Mouse (Mus musculus) hindbrain, postnatal 0 days (tissue): ENCODE data around the gene Ccdc22. TPM values are rescaled to one million over a fixed set of nuclear protein-coding genes. Genes with fewer than 3 reads are reported as not detected.

Experiments used
- ATAC-seq: fragments of 200-750 bp; cut with Nextera tagmentation; 2 replicates; pipeline ENCODE4 v1.8.0; 2017; ENCODE audit warnings: mild to moderate bottlenecking, moderate TSS enrichment, moderate library complexity
- DNase-seq: peaks from one replicate; pipeline ENCODE4 v3.0.0-alpha.2; 2015; ENCODE audit warnings: low spot score
- H3K27ac ChIP-seq: fragments of 300-500 bp; sonication (generic); 2 replicates; pipeline ENCODE4 v1.5.1; 2014; ENCODE audit warnings: mild to moderate bottlenecking
- H3K27me3 ChIP-seq: fragments of 300-500 bp; sonication (generic); 2 replicates; pipeline ENCODE4 v1.6.1; 2014; ENCODE audit warnings: low read length, mixed read lengths; ENCODE audit not compliant: insufficient read depth
- H3K36me3 ChIP-seq: fragments of 300-500 bp; sonication (generic); 2 replicates; pipeline ENCODE4 v1.6.1; 2014; ENCODE audit warnings: low read length, mixed read lengths; ENCODE audit not compliant: insufficient read depth
- H3K4me1 ChIP-seq: fragments of 300-500 bp; sonication (generic); 2 replicates; pipeline ENCODE4 v1.6.1; 2014; ENCODE audit warnings: antibody characterized with exemption, low read length, mixed read lengths; ENCODE audit not compliant: insufficient read depth
- H3K4me2 ChIP-seq: fragments of 300-500 bp; sonication (generic); 2 replicates; pipeline ENCODE4 v1.6.1; 2014; ENCODE audit warnings: low read depth, mild to moderate bottlenecking, low read length, moderate library complexity, mixed read lengths
- H3K4me3 ChIP-seq: fragments of 300-500 bp; sonication (generic); 2 replicates; pipeline ENCODE4 v1.5.1; 2014; ENCODE audit warnings: low read length
- H3K9ac ChIP-seq: fragments of 300-500 bp; sonication (generic); replicated peaks from 2 replicates; pipeline ENCODE4 v1.6.1; 2014; ENCODE audit warnings: mild to moderate bottlenecking, low read length, moderate library complexity, mixed read lengths
- H3K9me3 ChIP-seq: fragments of 300-500 bp; sonication (generic); 2 replicates; pipeline ENCODE4 v1.6.1; 2016; ENCODE audit warnings: low read length, mixed read lengths
- CTCF ChIP-seq: IDR thresholded peaks from 2 replicates; pipeline ENCODE4 v1.5.1; 2016; ENCODE audit warnings: antibody characterized with exemption, control low read depth, low read depth
- WGBS: fragments of 180-500 bp; shearing (Covaris S2); extraction: QIAGEN DNeasy Blood & Tissue Kit; methylation state at CpG from one replicate; pipeline ENCODE4 v1.1.7; 2014; 5-methylcytosine and 5-hydroxymethylcytosine counted together
- polyA plus RNA-seq: library from polyadenylated mRNA; unstranded; fragments of >200 nt; fragmentation: Nextera tagmentation; extraction: Ambion mirVana; gene quantifications from 2 replicates; pipeline ENCODE4 v1.2.1, GENCODE M21; 2015
- total RNA-seq: library from RNA; depleted of rRNA; stranded (reverse); fragments of >200 nt; gene quantifications from 2 replicates; pipeline ENCODE4 v1.2.3, GENCODE M21; 2014

Ccdc22 gene
- total and polyA plus RNA-seq, 2 experiments from 2014 or later, result 21.5 to 47.6 TPM

DNA sequence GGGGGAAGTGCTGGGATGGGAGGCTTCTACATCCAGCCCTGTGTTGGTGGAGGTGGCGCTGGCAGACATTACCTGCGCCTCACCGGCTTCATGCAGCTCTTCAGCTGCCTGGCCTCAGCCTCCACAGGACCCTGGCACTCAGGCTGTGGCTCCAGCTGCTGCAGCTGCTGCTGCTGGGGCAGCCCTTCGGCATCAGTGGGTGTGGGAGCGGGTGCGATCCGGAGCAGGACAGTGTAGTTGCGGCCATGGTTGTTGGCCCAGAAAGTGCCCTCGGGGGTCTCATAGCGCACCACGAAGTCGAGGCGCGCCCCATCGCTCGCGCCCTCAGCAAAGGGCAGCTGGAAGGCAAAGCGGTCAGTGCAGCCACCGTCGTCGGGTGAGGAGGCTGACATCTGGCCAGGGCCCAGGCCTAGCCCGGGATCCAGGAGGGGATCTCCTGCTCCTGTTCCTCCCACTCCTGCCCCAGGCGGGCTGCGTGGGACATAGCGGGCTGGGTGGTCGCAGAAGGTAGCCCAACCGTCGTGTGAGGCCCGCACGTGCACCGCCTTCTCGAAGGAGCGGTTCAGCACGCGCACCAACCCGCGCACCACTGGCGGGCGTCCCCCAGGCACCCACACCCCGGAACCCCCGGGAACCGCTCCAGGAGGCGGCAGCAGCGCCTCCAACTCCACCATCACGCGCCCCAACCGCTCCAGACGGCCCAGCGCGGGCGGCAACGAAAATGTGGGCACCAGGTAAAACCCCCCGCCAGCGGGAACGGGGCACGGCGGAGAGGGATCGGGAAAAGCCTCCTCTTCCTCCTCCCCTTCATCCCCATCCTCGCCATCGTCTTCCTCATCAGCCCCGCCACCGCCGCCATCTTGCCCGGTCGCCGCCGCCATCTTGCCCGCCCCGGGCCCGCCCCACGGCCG lies 31.9 kb downstream of the Ccdc22 start, which contains the start of gene Foxp3:
Foxp3 (plus strand) TSS at position 469 of the 911 bp plus-strand sequence.
- peak within 1 kb of the TSS; percentile 66 for H3K9ac ChIP-seq
- H3K9me3 ChIP-seq, result no peaks in the 10 kb centered on the region
- peak within 1 kb of the TSS; percentile 57 for H3K4me2 ChIP-seq
- TF ChIP-seq CTCF, result no peak
- H3K4me3 ChIP-seq, result peak within 1 kb of the TSS; percentile 50
- no peaks in the 10 kb centered on the region for H3K27me3 ChIP-seq
- peak; percentile 15 for ATAC-seq
- no peaks in the 10 kb centered on the region for H3K36me3 ChIP-seq
- peak within 1 kb of the TSS; percentile 91 for H3K27ac ChIP-seq
- DNase-seq, result peak; percentile 5
- WGBS, result 40% methylated on average over 71 of the region's 72 CpGs
- H3K4me1 ChIP-seq, result no peaks in the 10 kb centered on the region

DNA sequence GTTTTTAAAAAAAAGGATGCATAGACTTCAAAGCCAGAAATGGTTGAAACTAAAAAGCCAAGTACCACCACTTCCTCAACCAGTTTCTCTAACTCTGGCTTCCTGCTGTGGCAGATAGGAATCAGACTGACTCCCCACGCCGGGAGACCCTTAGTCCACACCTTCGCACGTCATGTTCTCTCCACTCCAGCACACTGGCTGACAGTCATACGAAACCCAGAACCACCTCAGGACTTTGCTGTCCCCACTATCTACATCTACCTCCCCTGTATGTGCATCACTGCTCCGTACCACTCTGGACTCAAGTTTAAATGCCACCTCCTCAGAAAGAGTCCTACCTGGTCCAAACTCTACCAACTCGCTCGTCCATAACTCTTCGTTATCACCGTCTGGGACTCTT lies 32.9 kb downstream of the Ccdc22 start:
- H3K9ac ChIP-seq, result no peak overlapping the region
- 90% methylated on average over 10 of the region's 10 CpGs for WGBS
- H3K9me3 ChIP-seq, result no peaks in the 10 kb centered on the region
- no peaks in the 10 kb centered on the region for H3K36me3 ChIP-seq
- no peaks in the 10 kb centered on the region for H3K4me1 ChIP-seq
- no peak for TF ChIP-seq CTCF
- DNase-seq, result no peak
- no peak overlapping the region for H3K27ac ChIP-seq
- no peak for ATAC-seq
- H3K27me3 ChIP-seq, result no peaks in the 10 kb centered on the region
- H3K4me2 ChIP-seq, result peak overlapping the region; percentile 57; the same call in 1 of the 2 replicates
- H3K4me3 ChIP-seq, result no peak overlapping the region

DNA sequence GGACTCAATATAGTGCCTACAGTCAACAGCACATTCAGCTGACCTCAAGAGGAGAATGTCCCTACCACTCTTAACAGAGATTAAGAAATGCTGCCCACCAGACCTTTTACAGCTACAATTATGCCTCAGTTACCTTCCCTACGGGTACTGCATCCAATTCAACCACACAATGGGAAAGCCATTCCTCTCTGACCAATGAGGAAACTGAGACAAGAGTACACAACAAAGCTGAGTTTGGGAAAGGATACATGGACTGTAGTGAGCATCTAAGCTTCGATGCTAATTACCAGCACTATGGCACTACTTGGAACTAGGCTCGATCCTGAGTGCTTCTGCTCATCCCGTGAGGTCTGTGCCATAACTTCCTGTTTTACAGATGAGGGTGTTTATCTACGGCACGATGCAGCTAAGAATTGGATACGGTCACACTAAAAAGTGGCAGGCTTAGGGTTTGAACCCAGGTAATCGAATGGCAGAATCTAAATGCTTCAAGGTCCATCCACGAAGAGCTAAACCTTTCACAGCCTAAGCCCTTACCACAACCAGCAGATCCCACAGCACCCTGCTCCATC lies 33.7 kb downstream of the Ccdc22 start:
- 86% methylated on average over 9 of the region's 9 CpGs for WGBS
- no peaks in the 10 kb centered on the region for H3K27me3 ChIP-seq
- no peak for TF ChIP-seq CTCF
- no peak for DNase-seq
- ATAC-seq, result no peak
- no peaks in the 10 kb centered on the region for H3K4me1 ChIP-seq
- no peak overlapping the region for H3K4me2 ChIP-seq
- no peak overlapping the region for H3K9ac ChIP-seq
- H3K36me3 ChIP-seq, result no peaks in the 10 kb centered on the region
- H3K27ac ChIP-seq, result no peak overlapping the region
- no peak overlapping the region for H3K4me3 ChIP-seq
- no peaks in the 10 kb centered on the region for H3K9me3 ChIP-seq

DNA sequence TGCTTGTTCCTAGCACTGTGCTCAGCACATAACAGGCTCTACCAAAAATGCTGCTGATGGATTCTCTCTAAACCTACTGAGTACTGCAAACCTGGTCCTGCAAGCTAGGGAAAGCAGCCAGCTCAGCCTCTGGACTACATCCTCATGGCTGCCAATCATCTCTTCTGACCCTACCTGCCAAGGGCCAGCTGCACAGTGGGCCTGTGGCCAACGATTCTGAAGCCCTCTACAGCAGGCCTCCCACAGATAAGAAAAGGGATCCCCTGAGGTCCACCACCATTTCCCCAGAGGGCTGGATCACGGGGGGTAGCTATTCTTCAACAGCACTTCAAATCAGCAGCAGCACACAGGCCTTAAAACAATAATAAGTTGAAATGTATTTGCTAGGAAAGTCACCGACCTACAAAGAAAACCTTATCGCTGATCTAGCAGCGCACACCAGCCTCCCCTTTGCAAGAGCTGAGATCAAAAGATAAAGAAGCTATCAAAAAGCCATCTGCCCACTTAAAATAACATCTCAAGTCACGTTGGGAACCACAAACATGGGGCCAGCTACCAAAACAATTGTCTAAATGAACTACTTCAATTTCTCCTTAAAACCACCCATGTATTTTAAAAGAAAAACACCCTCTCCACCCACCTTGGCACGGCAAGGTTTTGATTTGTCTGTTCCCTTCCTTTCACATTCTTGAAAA lies 34.7 kb downstream of the Ccdc22 start:
- H3K27ac ChIP-seq, result no peak overlapping the region
- no peak overlapping the region for H3K4me2 ChIP-seq
- 60% methylated on average over 7 of the region's 7 CpGs for whole genome bisulfite sequencing
- DNase-seq, result no peak
- H3K4me1 ChIP-seq, result no peaks in the 10 kb centered on the region
- no peak for ATAC-seq
- H3K27me3 ChIP-seq, result no peaks in the 10 kb centered on the region
- no peak for TF ChIP-seq CTCF
- no peaks in the 10 kb centered on the region for H3K36me3 ChIP-seq
- no peaks in the 10 kb centered on the region for H3K9me3 ChIP-seq
- no peak overlapping the region for H3K9ac ChIP-seq
- H3K4me3 ChIP-seq, result no peak overlapping the region

DNA sequence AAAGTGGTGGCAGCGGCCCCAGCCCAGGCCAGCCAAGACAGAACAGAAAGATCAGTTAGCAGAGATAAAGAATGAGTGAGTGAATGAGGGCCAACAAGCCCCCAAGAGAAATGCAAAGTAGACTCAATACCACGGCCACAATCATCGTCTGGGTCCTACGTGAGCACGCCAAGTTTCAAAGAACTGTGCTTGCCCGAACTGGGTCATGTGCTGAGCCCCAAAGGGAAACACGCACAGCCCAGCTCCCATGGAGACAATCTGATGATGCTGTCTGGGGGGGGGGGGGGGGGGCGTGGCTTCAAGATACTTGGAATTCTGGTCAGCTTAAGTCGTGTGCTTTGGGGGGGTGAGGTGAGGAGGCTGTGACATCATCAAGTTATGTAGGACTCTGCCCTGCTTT lies 37.8 kb downstream of the Ccdc22 start:
- ATAC-seq, result no peak
- no peak overlapping the region for H3K9ac ChIP-seq
- H3K4me3 ChIP-seq, result no peak overlapping the region
- H3K27me3 ChIP-seq, result no peaks in the 10 kb centered on the region
- WGBS, result 66% methylated on average over 8 of the region's 9 CpGs
- no peaks in the 10 kb centered on the region for H3K9me3 ChIP-seq
- no peaks in the 10 kb centered on the region for H3K36me3 ChIP-seq
- H3K27ac ChIP-seq, result no peak overlapping the region
- H3K4me2 ChIP-seq, result no peak overlapping the region
- DNase-seq, result no peak
- no peak for TF ChIP-seq CTCF
- no peaks in the 10 kb centered on the region for H3K4me1 ChIP-seq

DNA sequence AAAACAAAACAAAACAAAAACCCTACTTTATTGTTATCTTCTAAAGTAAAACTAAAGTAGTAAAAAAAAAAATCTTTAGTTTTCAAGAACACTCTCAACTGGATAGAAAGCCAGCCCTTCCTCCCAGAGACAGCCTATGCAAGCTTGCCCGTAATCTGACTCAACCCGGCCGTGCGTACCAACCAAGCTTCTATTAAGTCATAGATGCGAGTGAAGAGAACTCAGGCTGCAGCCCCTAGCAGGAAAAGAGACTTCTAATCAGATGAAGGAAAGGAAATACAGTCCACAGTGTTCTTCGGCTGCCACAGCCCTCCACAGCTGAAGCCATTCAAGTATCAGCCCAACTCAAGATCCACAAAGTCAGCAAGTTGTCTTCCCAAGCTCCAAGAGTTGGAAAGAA lies 39.0 kb downstream of the Ccdc22 start:
- ATAC-seq, result no peak
- H3K4me3 ChIP-seq, result no peak overlapping the region
- H3K36me3 ChIP-seq, result no peaks in the 10 kb centered on the region
- H3K27me3 ChIP-seq, result no peaks in the 10 kb centered on the region
- no peaks in the 10 kb centered on the region for H3K9me3 ChIP-seq
- no peaks in the 10 kb centered on the region for H3K4me1 ChIP-seq
- no peak overlapping the region for H3K9ac ChIP-seq
- no peak for DNase-seq
- no peak overlapping the region for H3K4me2 ChIP-seq
- H3K27ac ChIP-seq, result no peak overlapping the region
- 91% methylated on average over 6 of the region's 6 CpGs for WGBS
- TF ChIP-seq CTCF, result no peak
